Mouse (Mus musculus) hindbrain, embryonic 14.5 days (tissue): ENCODE results near the gene Cpeb2. TPM values are rescaled to one million over a fixed set of nuclear protein-coding genes. Genes with fewer than 3 reads are reported as not detected.

Experiments
- ATAC-seq: fragments of 200-750 bp; cut with Nextera tagmentation; 2 replicates; pipeline ENCODE4 v1.8.0; 2017; ENCODE audit warnings: moderate number of reproducible peaks, mild to moderate bottlenecking, moderate TSS enrichment, moderate library complexity; ENCODE audit not compliant: low FRiP score
- DNase-seq: peaks from one replicate; pipeline ENCODE4 v3.0.0-alpha.2; 2015; ENCODE audit warnings: low spot score
- H3K27ac ChIP-seq: fragments of 300-500 bp; sonication (generic); 2 replicates; pipeline ENCODE4 v1.5.1; 2014; ENCODE audit warnings: mild to moderate bottlenecking, moderate library complexity
- H3K27me3 ChIP-seq: fragments of 300-500 bp; sonication (generic); 2 replicates; pipeline ENCODE4 v1.6.1; 2014; ENCODE audit warnings: mild to moderate bottlenecking, low read length, mixed read lengths; ENCODE audit not compliant: control insufficient read depth, insufficient read depth
- H3K36me3 ChIP-seq: fragments of 300-500 bp; sonication (generic); replicated peaks from 2 replicates; pipeline ENCODE4 v1.6.1; 2014; ENCODE audit not compliant: control insufficient read depth, insufficient read depth
- H3K4me1 ChIP-seq: fragments of 300-500 bp; sonication (generic); replicated peaks from 2 replicates; pipeline ENCODE4 v1.6.1; 2014; ENCODE audit warnings: antibody characterized with exemption, low read length, mixed read lengths; ENCODE audit not compliant: control insufficient read depth, insufficient read depth
- H3K4me2 ChIP-seq: fragments of 300-500 bp; sonication (generic); replicated peaks from 2 replicates; pipeline ENCODE4 v1.6.1; 2014; ENCODE audit warnings: mild to moderate bottlenecking, moderate library complexity
- H3K4me3 ChIP-seq: fragments of 300-500 bp; sonication (generic); replicated peaks from 2 replicates; pipeline ENCODE4 v1.5.1; 2014; ENCODE audit warnings: mild to moderate bottlenecking, low read length
- H3K9ac ChIP-seq: fragments of 300-500 bp; sonication (generic); 2 replicates; pipeline ENCODE4 v1.6.1; 2014
- H3K9me3 ChIP-seq: fragments of 300-500 bp; sonication (generic); 2 replicates; pipeline ENCODE4 v1.6.1; 2016; ENCODE audit warnings: low read length; ENCODE audit not compliant: control insufficient read depth
- WGBS: fragments of 180-500 bp; shearing (Covaris S2); extraction: QIAGEN DNeasy Blood & Tissue Kit; methylation state at CpG from one replicate; pipeline ENCODE4 v1.1.7; 2014; 5-methylcytosine and 5-hydroxymethylcytosine counted together
- polyA plus RNA-seq: library from polyadenylated mRNA; unstranded; fragments of >200 nt; fragmentation: Nextera tagmentation; extraction: Ambion mirVana; gene quantifications from 2 replicates; pipeline ENCODE4 v1.2.1, GENCODE M21; 2014

Cpeb2 gene
- 25.6 and 27.6 TPM in 2 replicates for polyA plus RNA-seq

DNA sequence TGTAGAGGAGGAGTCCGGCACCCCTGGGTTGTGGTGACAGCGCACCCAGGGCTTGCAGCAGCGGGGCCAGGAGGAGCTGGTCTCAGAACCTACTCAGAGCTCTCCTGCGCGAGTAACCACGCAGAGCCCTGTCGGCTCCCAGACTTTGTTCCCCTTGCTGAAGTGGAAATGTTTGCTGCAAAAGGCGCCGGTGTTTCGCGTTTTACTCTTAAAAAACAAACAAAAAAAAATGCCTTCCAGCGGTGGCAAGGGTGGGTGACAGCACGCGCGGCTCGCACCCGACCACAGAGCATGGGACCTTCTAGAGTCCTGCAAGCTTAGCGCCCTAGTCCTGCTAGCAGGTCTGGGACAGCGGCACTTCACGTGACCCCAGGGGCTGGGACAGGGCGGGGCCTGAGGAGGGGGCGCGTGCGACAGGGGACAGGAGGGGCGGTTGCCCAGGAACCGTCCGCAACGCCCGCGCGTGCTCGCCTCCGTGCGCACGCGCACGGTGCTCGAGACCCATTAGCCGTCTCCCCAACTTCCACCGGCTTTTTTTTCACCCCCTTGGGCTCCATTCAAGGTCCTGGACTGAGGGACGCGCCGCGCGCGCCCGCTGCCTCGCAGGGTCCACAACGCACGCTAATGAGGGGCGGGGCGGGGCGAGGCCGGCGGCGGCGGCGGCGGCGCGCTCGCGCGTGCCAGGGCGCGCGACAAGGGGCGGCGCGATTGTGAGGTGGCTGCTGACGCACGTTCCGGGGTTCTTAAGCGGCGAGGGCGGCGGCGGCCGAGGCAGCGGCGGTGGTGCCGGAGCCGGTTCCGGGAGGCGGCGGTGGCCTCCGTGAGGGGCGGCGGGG, at the start of gene Cpeb2:
Gene Cpeb2 (plus strand): TSS at position 691 of the 836 bp plus-strand sequence.
- Histone ChIP-seq H3K9ac (peak within 1 kb of the TSS; percentile 100), H3K4me3 (peak within 1 kb of the TSS; percentile 100), H3K4me1 (peaks cover 16% of the 10 kb centered on the region), H3K27me3 (no peaks in the 10 kb centered on the region), H3K4me2 (peak within 1 kb of the TSS; percentile 82), H3K27ac (peak within 1 kb of the TSS; percentile 100), H3K36me3 (no peaks in the 10 kb centered on the region), H3K9me3 (no peaks in the 10 kb centered on the region)
- WGBS, result 0% methylated on average over 78 of the region's 89 CpGs
- DNase-seq, result peak; percentile 93
- ATAC-seq, result peak; percentile 91

DNA sequence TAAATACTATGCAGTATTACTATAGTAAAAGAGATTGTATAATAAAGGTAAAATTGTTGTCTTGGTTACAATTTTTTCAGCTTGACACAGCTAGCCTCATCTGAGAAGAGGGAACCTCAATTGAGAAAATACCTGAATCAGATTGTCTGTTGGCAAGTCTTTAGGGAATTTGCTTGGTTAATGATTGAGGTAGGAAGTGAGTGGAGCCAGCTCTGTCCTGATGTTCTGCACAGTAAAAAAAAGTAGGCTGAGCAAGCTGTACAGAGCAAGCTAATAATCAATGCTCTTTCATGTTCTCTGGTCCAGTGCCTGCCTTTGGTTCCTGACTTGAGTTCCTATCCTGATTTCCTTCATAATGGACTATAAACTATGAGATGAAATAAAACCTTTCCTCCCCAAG, 49.4 kb upstream of the Cpeb2 start:
- H3K36me3 ChIP-seq, result no peaks in the 10 kb centered on the region
- DNase-seq (no peak), ATAC-seq (no peak)
- no peaks in the 10 kb centered on the region for H3K4me1 ChIP-seq
- H3K9ac ChIP-seq, result no peak overlapping the region
- no peak overlapping the region for H3K4me2 ChIP-seq
- no peak overlapping the region for H3K27ac ChIP-seq
- no peaks in the 10 kb centered on the region for H3K9me3 ChIP-seq
- no peak overlapping the region for H3K4me3 ChIP-seq
- H3K27me3 ChIP-seq, result no peaks in the 10 kb centered on the region

DNA sequence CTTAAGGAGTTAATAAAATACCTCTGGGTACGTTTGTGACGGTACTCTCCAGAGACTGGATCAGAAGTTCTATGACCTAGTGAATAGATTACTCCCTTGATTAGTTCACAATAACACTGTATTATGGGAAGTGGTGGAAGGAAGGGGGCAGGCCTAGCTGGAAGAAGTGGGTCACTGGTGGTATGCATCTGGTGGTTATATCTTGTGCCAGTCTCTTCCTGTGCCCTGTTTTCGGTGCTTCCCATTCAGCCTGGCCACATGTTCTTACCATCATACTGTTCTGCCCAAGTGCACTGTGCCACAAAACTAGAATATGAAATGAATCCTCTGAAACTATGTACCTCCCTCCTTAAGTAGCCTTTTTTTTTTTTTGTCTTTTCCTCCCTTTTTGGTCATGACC, 48.1 kb upstream of the Cpeb2 start:
- H3K4me3 ChIP-seq, result no peak overlapping the region
- DNase-seq (no peak), ATAC-seq (no peak)
- H3K27ac ChIP-seq, result no peak overlapping the region
- H3K36me3 ChIP-seq, result no peaks in the 10 kb centered on the region
- H3K27me3 ChIP-seq, result no peaks in the 10 kb centered on the region
- WGBS, result 65% methylated on average over 3 of the region's 3 CpGs
- no peaks in the 10 kb centered on the region for H3K4me1 ChIP-seq
- no peaks in the 10 kb centered on the region for H3K9me3 ChIP-seq
- no peak overlapping the region for H3K4me2 ChIP-seq
- H3K9ac ChIP-seq, result no peak overlapping the region

DNA sequence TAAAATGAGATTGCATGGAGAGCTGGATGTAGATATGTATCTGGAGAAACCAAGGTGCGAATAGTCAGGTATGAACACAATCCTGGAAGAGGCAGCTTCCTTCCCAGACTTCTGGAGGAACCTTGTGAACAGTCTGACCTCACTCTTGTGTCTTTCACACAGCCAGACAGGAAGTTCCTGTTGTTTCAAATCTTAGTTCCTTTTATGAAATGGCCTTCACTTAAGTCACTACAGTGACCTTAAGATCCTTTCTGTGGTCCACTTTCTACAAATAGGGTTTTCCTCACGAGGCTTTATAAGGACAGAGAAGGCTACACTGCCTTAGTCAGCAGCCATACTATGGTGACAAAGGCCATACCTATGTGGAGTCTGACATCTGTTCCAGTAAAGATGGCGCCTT, 47.5 kb upstream of the Cpeb2 start:
- no peak for ATAC-seq
- H3K27ac ChIP-seq, result no peak overlapping the region

DNA sequence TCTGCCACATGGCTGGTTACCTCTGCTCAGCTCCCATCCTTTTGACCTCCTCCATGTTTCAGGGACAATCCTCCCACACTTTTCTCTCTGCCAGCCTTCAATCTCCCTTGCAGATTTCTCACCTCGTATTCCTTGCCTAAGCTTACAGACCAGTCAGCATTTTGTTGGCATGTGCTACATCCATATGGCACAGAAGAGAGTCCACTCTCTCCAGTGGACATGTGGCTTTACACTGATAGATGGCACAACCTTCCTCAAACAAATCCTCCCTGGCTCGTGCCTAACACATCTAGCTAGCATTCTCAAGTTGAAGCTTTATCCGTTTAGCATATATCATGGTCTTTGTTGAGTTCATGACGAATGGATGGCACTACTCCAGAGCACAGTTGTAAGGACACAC, 32.3 kb upstream of the Cpeb2 start:
- DNase-seq (no peak), ATAC-seq (no peak)
- 0 out of 2 replicates have a peak, but pooled peaks cover 6% of the 10 kb centered on the region for H3K9me3 ChIP-seq
- H3K36me3 ChIP-seq, result no peaks in the 10 kb centered on the region
- no peaks in the 10 kb centered on the region for H3K4me1 ChIP-seq
- H3K4me2 ChIP-seq, result no peak overlapping the region
- H3K9ac ChIP-seq, result no peak overlapping the region
- 77% methylated on average over 4 of the region's 4 CpGs for WGBS
- no peak overlapping the region for H3K4me3 ChIP-seq
- no peaks in the 10 kb centered on the region for H3K27me3 ChIP-seq
- H3K27ac ChIP-seq, result no peak overlapping the region

More for the DNA sequence above, 47.5 kb upstream of the Cpeb2 start:
- H3K9me3 ChIP-seq, result no peaks in the 10 kb centered on the region
- no peak overlapping the region for H3K9ac ChIP-seq
- no peaks in the 10 kb centered on the region for H3K4me1 ChIP-seq
- no peaks in the 10 kb centered on the region for H3K36me3 ChIP-seq
- DNase-seq, result no peak
- 90% methylated on average over 3 of the region's 3 CpGs for WGBS
- no peaks in the 10 kb centered on the region for H3K27me3 ChIP-seq
- H3K4me2 ChIP-seq, result no peak overlapping the region
- no peak overlapping the region for H3K4me3 ChIP-seq

DNA sequence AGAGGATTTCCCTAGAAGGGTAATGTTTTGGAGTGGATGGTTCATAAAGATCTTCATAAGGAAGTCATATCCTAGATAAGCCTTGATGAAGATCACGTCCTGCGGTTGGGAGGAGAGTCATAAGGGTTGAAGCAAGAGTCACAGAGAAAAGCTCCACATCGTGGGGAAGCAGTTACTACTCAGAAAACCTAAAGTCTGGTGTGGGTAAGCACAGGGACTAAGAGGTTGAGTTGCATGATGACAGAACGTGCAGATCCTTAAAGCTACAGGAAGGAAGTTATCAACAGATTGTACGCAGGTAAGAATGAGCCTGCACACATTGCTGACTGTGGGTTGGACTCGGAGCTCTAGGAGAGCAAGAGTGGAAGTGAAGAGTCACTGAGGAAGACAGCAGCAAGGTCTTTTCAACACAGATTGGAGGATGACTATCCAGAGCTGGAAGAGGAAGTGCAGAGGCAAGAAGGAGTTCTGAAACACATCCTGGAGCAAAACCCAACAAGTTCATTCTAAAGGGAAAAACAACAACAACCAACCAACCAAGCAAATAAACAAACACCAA, 26.4 kb upstream of the Cpeb2 start:
- Histone ChIP-seq H3K9ac (no peak overlapping the region), H3K27ac (no peak overlapping the region), H3K4me2 (no peak overlapping the region), H3K27me3 (no peaks in the 10 kb centered on the region), H3K4me1 (no peaks in the 10 kb centered on the region), H3K36me3 (no peaks in the 10 kb centered on the region), H3K4me3 (no peak overlapping the region), H3K9me3 (0 out of 2 replicates have a peak, but pooled peaks cover 6% of the 10 kb centered on the region)
- 90% methylated on average over 6 of the region's 6 CpGs for WGBS
- ATAC-seq (no peak), DNase-seq (no peak)

DNA sequence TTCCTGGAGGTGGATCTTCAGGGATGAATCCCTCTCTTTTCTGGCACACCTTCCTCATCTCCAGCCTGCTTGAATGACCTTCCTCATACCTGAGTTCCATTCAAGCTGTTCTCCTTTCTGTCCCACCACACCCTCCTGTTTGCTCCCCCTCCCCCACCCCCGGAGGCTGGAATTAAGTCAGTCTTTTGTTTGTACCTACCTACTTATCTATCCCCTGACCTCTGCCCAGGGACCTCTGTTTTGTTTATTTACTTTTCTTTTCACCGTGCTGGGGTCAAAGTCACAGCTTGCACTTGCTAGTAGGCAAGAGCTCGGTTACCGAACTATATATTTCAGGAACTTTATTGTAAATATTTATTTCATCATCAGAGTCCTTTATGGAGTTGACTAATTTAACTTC, 15.5 kb upstream of the Cpeb2 start:
- Histone ChIP-seq H3K9me3 (no peaks in the 10 kb centered on the region), H3K27me3 (no peaks in the 10 kb centered on the region), H3K9ac (no peak overlapping the region), H3K4me3 (no peak overlapping the region), H3K4me2 (no peak overlapping the region), H3K27ac (no peak overlapping the region), H3K4me1 (no peaks in the 10 kb centered on the region), H3K36me3 (no peaks in the 10 kb centered on the region)
- WGBS, result 58% methylated on average over 4 of the region's 4 CpGs
- DNase-seq, result no peak
- ATAC-seq, result no peak

DNA sequence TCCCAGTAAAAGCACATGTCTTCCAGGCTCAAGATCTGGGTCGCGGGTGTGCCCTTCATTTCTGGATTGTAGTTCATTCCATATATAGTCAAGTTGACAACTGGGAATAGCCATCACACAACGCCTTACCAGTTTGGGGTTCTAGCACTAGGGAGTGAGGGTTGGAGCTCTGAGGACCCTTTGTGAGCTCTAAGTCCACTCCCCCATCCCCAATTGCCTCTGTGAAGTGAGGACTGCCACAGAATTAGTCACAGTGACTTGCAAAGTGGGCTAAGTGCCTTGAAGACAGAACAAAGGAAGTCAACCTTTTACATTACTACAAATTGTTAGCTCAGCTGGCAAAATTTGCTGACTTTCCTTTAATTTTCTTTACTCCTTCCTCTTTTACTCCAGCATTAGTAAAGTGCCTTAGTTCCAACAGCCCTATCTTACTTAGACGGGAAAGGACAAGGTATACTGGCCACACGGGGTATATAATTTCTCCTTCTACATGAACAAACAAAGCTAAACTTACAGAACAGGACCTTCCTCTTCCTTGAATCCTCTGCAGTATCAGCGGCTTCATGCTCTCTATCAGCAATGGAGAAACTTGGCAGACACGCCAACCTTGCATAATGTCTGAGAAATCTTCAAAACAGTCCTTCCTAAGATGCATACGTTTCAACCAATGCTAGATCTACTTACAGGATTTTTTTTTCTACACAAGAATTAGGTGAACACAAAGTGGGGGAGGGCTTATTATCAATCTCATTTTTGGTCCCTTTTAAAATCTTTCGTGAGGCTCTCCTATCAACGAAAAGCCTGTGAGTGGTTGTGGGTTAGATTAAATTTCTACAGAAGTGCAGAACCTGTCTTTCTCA, 14.8 kb upstream of the Cpeb2 start:
- Histone ChIP-seq H3K4me3 (no peak overlapping the region), H3K9me3 (no peaks in the 10 kb centered on the region), H3K4me1 (no peaks in the 10 kb centered on the region), H3K4me2 (no peak overlapping the region), H3K27ac (no peak overlapping the region; the same call in 1 of the 2 replicates), H3K27me3 (no peaks in the 10 kb centered on the region), H3K9ac (no peak overlapping the region), H3K36me3 (no peaks in the 10 kb centered on the region)
- ATAC-seq (no peak), DNase-seq (no peak)
- WGBS, result 75% methylated on average over 10 of the region's 10 CpGs

DNA sequence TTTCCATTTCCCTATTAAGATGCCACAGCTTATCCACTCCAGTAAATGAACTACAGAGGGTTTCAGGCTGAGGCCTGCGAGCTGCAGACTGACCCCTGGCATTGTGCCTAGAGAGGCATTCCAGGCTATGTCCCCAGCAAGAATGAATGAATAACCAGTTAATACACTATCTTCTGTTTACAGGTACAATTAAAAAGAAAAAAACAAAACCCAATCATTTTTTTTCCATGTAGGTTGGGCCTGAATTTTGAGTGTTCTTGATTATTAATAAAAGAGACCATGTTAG, 14.2 kb upstream of the Cpeb2 start:
- H3K9ac ChIP-seq, result no peak overlapping the region
- no peak overlapping the region for H3K4me3 ChIP-seq
- no peak overlapping the region for H3K4me2 ChIP-seq
- H3K27me3 ChIP-seq, result no peaks in the 10 kb centered on the region
- no peak for ATAC-seq
- no peaks in the 10 kb centered on the region for H3K4me1 ChIP-seq
- no peaks in the 10 kb centered on the region for H3K36me3 ChIP-seq
- no peak for DNase-seq
- 36% methylated on average over 1 of the region's 1 CpGs for WGBS
- H3K9me3 ChIP-seq, result no peaks in the 10 kb centered on the region
- no peak overlapping the region for H3K27ac ChIP-seq
